Mouse (Mus musculus): ENCODE data around the gene Slc4a10.

GRCm38 (mm10) chr2:62316930-62317329 is 270.7 kb downstream of the Slc4a10 start:
- TF ChIP-seq POLR2A (IDR thresholded peaks at IDR 0.05; ENCODE audit: borderline replicate concordance, control insufficient read depth, low read depth, low read length) (no peak), CTCF (IDR thresholded peaks at IDR 0.05; ENCODE audit: control insufficient read depth, insufficient read depth, low read length) (no peak)

Data from bone marrow, adult 2 months (tissue).